Mouse (Mus musculus) testis, adult 2 months (tissue): ENCODE results near the gene Itpr3.

Experiments used
- CTCF ChIP-seq: fragments of 200-500 bp; IDR thresholded peaks from 2 replicates; pipeline ENCODE4 v1.5.1; 2012; ENCODE audit warnings: low read depth, mild to moderate bottlenecking, inconsistent platforms, low read length, moderate library complexity; ENCODE audit not compliant: control insufficient read depth, insufficient read depth, insufficient replicate concordance
- POLR2A ChIP-seq: fragments of 200-500 bp; IDR thresholded peaks from 2 replicates; pipeline ENCODE4 v1.6.1; 2012; ENCODE audit warnings: low read depth, mild to moderate bottlenecking, inconsistent platforms, low read length, moderate library complexity; ENCODE audit not compliant: control insufficient read depth

- TF ChIP-seq CTCF: no peak
- no peak for TF ChIP-seq POLR2A
These were observed at the start of gene Itpr3 for GRCm38 (mm10) chr17:27056812-27057516.
